ENCODE assay signal across 8 mouse cellular contexts in genomic region chr10:128338415-128338814, GRCm38 (mm10). TPM values are rescaled to one million over a fixed set of nuclear protein-coding genes. Genes with fewer than 3 reads are reported as not detected.
DNase-seq lines count a peak whose midpoint lies in the region; ATAC-seq and TF ChIP-seq lines count a peak whose summit lies in the region.

No protein-coding gene starts in this region.

- H3K27me3 ChIP-seq in heart, embryonic 12.5 days (replicated peaks), result no peaks in the 10 kb centered on the region
- no peaks in the 10 kb centered on the region for H3K27me3 ChIP-seq in ES-Bruce4 (ENCODE audit: control insufficient read depth, insufficient read depth, low read length, poor library complexity, severe bottlenecking)
- no peaks in the 10 kb centered on the region for H3K27me3 ChIP-seq in forebrain, embryonic 14.5 days (replicated peaks; ENCODE audit: control insufficient read depth, insufficient read depth, low read length)
- H3K27me3 ChIP-seq in liver, postnatal 0 days (ENCODE audit: insufficient read depth, low read length), result no peaks in the 10 kb centered on the region

- peak overlapping the region; percentile 87 for H3K9ac ChIP-seq in heart, embryonic 12.5 days
- H3K9ac ChIP-seq in ES-Bruce4 (ENCODE audit: low read depth, poor library complexity, severe bottlenecking), result peak overlapping the region; percentile 92
- peak overlapping the region; percentile 91 for H3K9ac ChIP-seq in forebrain, embryonic 14.5 days (ENCODE audit: low read length)
- peak overlapping the region; percentile 86 for H3K9ac ChIP-seq in liver, postnatal 0 days (replicated peaks)

- no peaks in the 10 kb centered on the region for H3K9me3 ChIP-seq in heart, embryonic 12.5 days (replicated peaks)
- no peaks in the 10 kb centered on the region for H3K9me3 ChIP-seq in ES-Bruce4 (replicated peaks; ENCODE audit: control insufficient read depth, insufficient read depth, low read length, poor library complexity, severe bottlenecking)
- H3K9me3 ChIP-seq in forebrain, embryonic 14.5 days (replicated peaks; ENCODE audit: control insufficient read depth, low read length), result no peaks in the 10 kb centered on the region
- no peaks in the 10 kb centered on the region for H3K9me3 ChIP-seq in liver, postnatal 0 days (ENCODE audit: low read length)

- no peak for TF ChIP-seq POLR2A in ES-Bruce4 (IDR thresholded peaks at IDR 0.05; ENCODE audit: insufficient read depth, low read length)

- peak overlapping the region; percentile 98 for H3K27ac ChIP-seq in heart, embryonic 12.5 days (ENCODE audit: poor library complexity, severe bottlenecking)
- peak overlapping the region; percentile 63 for H3K27ac ChIP-seq in ES-Bruce4 (ENCODE audit: insufficient read depth, low read length)
- H3K27ac ChIP-seq in forebrain, embryonic 14.5 days (ENCODE audit: low read depth, low read length), result no peak overlapping the region; the same call in 1 of the 2 replicates
- peak overlapping the region; percentile 98 for H3K27ac ChIP-seq in liver, postnatal 0 days (ENCODE audit: low read depth)

- H3K4me1 ChIP-seq in heart, embryonic 12.5 days (replicated peaks), result peaks cover 54% of the 10 kb centered on the region
- H3K4me1 ChIP-seq in ES-Bruce4 (ENCODE audit: control insufficient read depth, insufficient read depth, low read length), result no peaks in the 10 kb centered on the region
- peaks cover 10% of the 10 kb centered on the region for H3K4me1 ChIP-seq in forebrain, embryonic 14.5 days (ENCODE audit: control insufficient read depth, insufficient read depth, low read length)
- peaks cover 49% of the 10 kb centered on the region for H3K4me1 ChIP-seq in liver, postnatal 0 days (ENCODE audit: insufficient read depth)

- H3K36me3 ChIP-seq in heart, embryonic 12.5 days, result peaks cover 3% of the 10 kb centered on the region; the same call in 1 of the 2 replicates
- peaks cover 23% of the 10 kb centered on the region for H3K36me3 ChIP-seq in ES-Bruce4 (ENCODE audit: control insufficient read depth, insufficient read depth, low read length, poor library complexity, severe bottlenecking)
- H3K36me3 ChIP-seq in forebrain, embryonic 14.5 days (ENCODE audit: control insufficient read depth, insufficient read depth, low read length), result peaks cover 5% of the 10 kb centered on the region
- peaks cover 3% of the 10 kb centered on the region; the same call in 1 of the 2 replicates for H3K36me3 ChIP-seq in liver, postnatal 0 days (replicated peaks; ENCODE audit: insufficient read depth, low read length)

- peak overlapping the region; percentile 94 for H3K4me3 ChIP-seq in heart, embryonic 12.5 days
- peak overlapping the region; percentile 98 for H3K4me3 ChIP-seq in ES-Bruce4 (ENCODE audit: low read depth, low read length)
- H3K4me3 ChIP-seq in forebrain, embryonic 14.5 days (ENCODE audit: low read depth, low read length), result peak overlapping the region; percentile 61
- H3K4me3 ChIP-seq in liver, postnatal 0 days (ENCODE audit: low read depth, low read length), result peak overlapping the region; percentile 88

- TF ChIP-seq EP300 in ES-Bruce4 (IDR thresholded peaks at IDR 0.05; ENCODE audit: insufficient read depth, low read depth, low read length), result no peak
- no peak for TF ChIP-seq EP300 in liver, postnatal 0 days (IDR thresholded peaks at IDR 0.05; ENCODE audit: low read depth)

- WGBS in heart, embryonic 12.5 days, result 14% methylated on average over 5 of the region's 5 CpGs
- 27% methylated on average over 5 of the region's 5 CpGs for WGBS in forebrain, embryonic 14.5 days
- 10% methylated on average over 5 of the region's 5 CpGs for WGBS in liver, postnatal 0 days (ENCODE audit: insufficient replicate concordance)

- no peak for DNase-seq in heart, adult 11 months
- no peak for DNase-seq in forebrain, embryonic 14.5 days (ENCODE audit: low spot score)
- DNase-seq in liver, postnatal 0 days, result no peak
- no peak for DNase-seq in left cerebral cortex, adult 8-10 months (ENCODE audit: low spot score in 2 of 2)
- no peak for DNase-seq in gastrocnemius, adult 18-20 months (ENCODE audit: low spot score)

- H3K4me2 ChIP-seq in heart, embryonic 12.5 days, result peak overlapping the region; percentile 86
- H3K4me2 ChIP-seq in forebrain, embryonic 14.5 days (ENCODE audit: low read length), result peak overlapping the region; percentile 84
- peak overlapping the region; percentile 97 for H3K4me2 ChIP-seq in liver, postnatal 0 days (ENCODE audit: low read depth, low read length)

- TF ChIP-seq CTCF in ES-Bruce4 (IDR thresholded peaks at IDR 0.05; ENCODE audit: low read depth, low read length), result no peak
- no peak for TF ChIP-seq CTCF in liver, postnatal 0 days (IDR thresholded peaks at IDR 0.05; ENCODE audit: low read depth)

- ATAC-seq in heart, embryonic 12.5 days (ENCODE audit: insufficient number of reproducible peaks, low FRiP score), result no peak
- ATAC-seq in forebrain, embryonic 14.5 days, result no peak
- no peak for ATAC-seq in liver, postnatal 0 days
- ATAC-seq in CD4-positive, CD25-positive, alpha-beta regulatory T cell, adult 4 months, result no peak

RNA-seq across cellular contexts. Expression of gene Cs, which starts 0.9 kb away (rescaled TPM):
- polyA plus RNA-seq in heart, embryonic 12.5 days (2016; fragmentation: Nextera tagmentation; extraction: Ambion mirVana), result 418 and 430 TPM in 2 replicates
- 197 and 202 TPM in 2 replicates for polyA plus RNA-seq in ES-Bruce4 (2011; ENCODE audit: insufficient read depth, insufficient read length, low read depth, missing spikeins)
- 234 and 243 TPM in 2 replicates for polyA plus RNA-seq in forebrain, embryonic 14.5 days (2014; fragmentation: Nextera tagmentation; extraction: Ambion mirVana)
- polyA plus RNA-seq in liver, postnatal 0 days (2015; fragmentation: Nextera tagmentation; extraction: Ambion mirVana), result 45.3 and 51.4 TPM in 2 replicates
- 100 to 1,000 TPM; 221 to 239 (median 230) TPM for total RNA-seq in left cerebral cortex, adult 8-10 months (2022)
- polyA plus RNA-seq in CD4-positive, CD25-positive, alpha-beta regulatory T cell, adult 4 months (2017; shearing (Covaris generic)), result 100 to 1,000 TPM; 124 to 182 TPM
- total RNA-seq in gastrocnemius, adult 18-20 months (2021), result 100 to 1,000 TPM; 561 to 590 TPM

RNA-seq across cellular contexts. Expression of gene Cnpy2, which starts 16.2 kb away (rescaled TPM):
- 201 and 209 TPM in 2 replicates for polyA plus RNA-seq in heart, embryonic 12.5 days (2016; fragmentation: Nextera tagmentation; extraction: Ambion mirVana)
- polyA plus RNA-seq in ES-Bruce4 (2011; ENCODE audit: insufficient read depth, insufficient read length, low read depth, missing spikeins), result 62.9 and 68.4 TPM in 2 replicates
- polyA plus RNA-seq in forebrain, embryonic 14.5 days (2014; fragmentation: Nextera tagmentation; extraction: Ambion mirVana), result 231 and 256 TPM in 2 replicates
- 110 and 121 TPM in 2 replicates for polyA plus RNA-seq in liver, postnatal 0 days (2015; fragmentation: Nextera tagmentation; extraction: Ambion mirVana)
- total RNA-seq in left cerebral cortex, adult 8-10 months (2022), result 10 to 100 TPM; 66.6 to 76.7 (median 67.6) TPM
- polyA plus RNA-seq in CD4-positive, CD25-positive, alpha-beta regulatory T cell, adult 4 months (2017; shearing (Covaris generic)), result 100 to 1,000 TPM; 116 to 120 TPM
- total RNA-seq in gastrocnemius, adult 18-20 months (2021), result 10 to 100 TPM; 46.4 to 48.3 TPM

RNA-seq across cellular contexts. Expression of gene Coq10a, which starts 30.4 kb away (rescaled TPM):
- 15.9 and 16.2 TPM in 2 replicates for polyA plus RNA-seq in heart, embryonic 12.5 days (2016; fragmentation: Nextera tagmentation; extraction: Ambion mirVana)
- 18.7 and 20.2 TPM in 2 replicates for polyA plus RNA-seq in ES-Bruce4 (2011; ENCODE audit: insufficient read depth, insufficient read length, low read depth, missing spikeins)
- 22.8 and 26.9 TPM in 2 replicates for polyA plus RNA-seq in forebrain, embryonic 14.5 days (2014; fragmentation: Nextera tagmentation; extraction: Ambion mirVana)
- 8.5 and 11.2 TPM in 2 replicates for polyA plus RNA-seq in liver, postnatal 0 days (2015; fragmentation: Nextera tagmentation; extraction: Ambion mirVana)
- total RNA-seq in left cerebral cortex, adult 8-10 months (2022), result 10 to 100 TPM; 59.3 to 62.4 (median 61.5) TPM
- 10 to 100 TPM; 14.5 to 15.7 TPM for polyA plus RNA-seq in CD4-positive, CD25-positive, alpha-beta regulatory T cell, adult 4 months (2017; shearing (Covaris generic))
- total RNA-seq in gastrocnemius, adult 18-20 months (2021), result 100 to 1,000 TPM; 388 to 467 TPM

RNA-seq across cellular contexts. Expression of gene Pan2, which starts 35.3 kb away (rescaled TPM):
- polyA plus RNA-seq in heart, embryonic 12.5 days (2016; fragmentation: Nextera tagmentation; extraction: Ambion mirVana), result 30.0 and 31.7 TPM in 2 replicates
- polyA plus RNA-seq in ES-Bruce4 (2011; ENCODE audit: insufficient read depth, insufficient read length, low read depth, missing spikeins), result 40.5 and 40.8 TPM in 2 replicates
- 21.4 and 23.2 TPM in 2 replicates for polyA plus RNA-seq in forebrain, embryonic 14.5 days (2014; fragmentation: Nextera tagmentation; extraction: Ambion mirVana)
- polyA plus RNA-seq in liver, postnatal 0 days (2015; fragmentation: Nextera tagmentation; extraction: Ambion mirVana), result 9.2 and 10.2 TPM in 2 replicates
- 10 to 100 TPM; 14.5 to 15.5 (median 15.3) TPM for total RNA-seq in left cerebral cortex, adult 8-10 months (2022)
- 10 to 100 TPM; 24.4 to 48.3 TPM for polyA plus RNA-seq in CD4-positive, CD25-positive, alpha-beta regulatory T cell, adult 4 months (2017; shearing (Covaris generic))
- 1 to 10 TPM; 3.3 to 3.7 TPM for total RNA-seq in gastrocnemius, adult 18-20 months (2021)

RNA-seq across cellular contexts. Expression of gene Ankrd52, which starts 38.5 kb away (rescaled TPM):
- 10.6 and 11.3 TPM in 2 replicates for polyA plus RNA-seq in heart, embryonic 12.5 days (2016; fragmentation: Nextera tagmentation; extraction: Ambion mirVana)
- 28.8 and 29.0 TPM in 2 replicates for polyA plus RNA-seq in ES-Bruce4 (2011; ENCODE audit: insufficient read depth, insufficient read length, low read depth, missing spikeins)
- polyA plus RNA-seq in forebrain, embryonic 14.5 days (2014; fragmentation: Nextera tagmentation; extraction: Ambion mirVana), result 6.8 and 10.3 TPM in 2 replicates
- polyA plus RNA-seq in liver, postnatal 0 days (2015; fragmentation: Nextera tagmentation; extraction: Ambion mirVana), result 2.0 and 2.7 TPM in 2 replicates
- total RNA-seq in left cerebral cortex, adult 8-10 months (2022), result 10 to 100 TPM; 41.2 to 49.0 (median 44.8) TPM
- polyA plus RNA-seq in CD4-positive, CD25-positive, alpha-beta regulatory T cell, adult 4 months (2017; shearing (Covaris generic)), result 1 to 10 TPM; 2.3 to 3.3 TPM
- total RNA-seq in gastrocnemius, adult 18-20 months (2021), result 10 to 100 TPM; 44.5 to 47.0 TPM
